Mouse (Mus musculus) heart, postnatal 14 days (tissue): ENCODE measurements around the gene 5730455P16Rik. TPM values are rescaled to one million over a fixed set of nuclear protein-coding genes. Genes with fewer than 3 reads are reported as not detected.
A peak's percentile ranks its signal among the peaks of the same experiment; 100 is the strongest.
"Not testable (repeated sequence)": the region's sequence is repeated elsewhere in the genome, so short reads cannot be mapped to it uniquely, and the experiment has no call there.

Source experiments
- DNase-seq, 2 experiments: peaks; one replicate each; pipeline ENCODE4 v3.0.0; 2021 to 2022
- intact Hi-C: fragments of 180-260 bp; cut with DNase I; formaldehyde crosslinking; loops from one replicate; pipeline ENCODE4 v1.15.1; 2025
- long read RNA-seq, 2 experiments: library from polyadenylated mRNA; stranded (forward); transcript quantifications; one replicate each; pipeline ENCODE4 v2.0.0; 2021
- total RNA-seq, 2 experiments: library from RNA; stranded (reverse); gene quantifications; 2 replicates each; pipeline ENCODE4 v1.2.3; 2021

The 5730455P16Rik gene
- total RNA-seq, result 10 to 100 TPM; 19.2 to 19.3 TPM
- long read RNA-seq, experiment 1, full-length matches to known transcripts, result 12 of 18 reads
- long read RNA-seq, experiment 1, partial matches to known transcripts, result 0 of 18 reads
- long read RNA-seq, experiment 1, other reads (novel, unspliced or antisense), result 6 of 18 reads
- long read RNA-seq, experiment 2, full-length matches to known transcripts, result 13 of 18 reads
- long read RNA-seq, experiment 2, partial matches to known transcripts, result 0 of 18 reads
- long read RNA-seq, experiment 2, other reads (novel, unspliced or antisense), result 5 of 18 reads

GRCm38 (mm10) chr11:80377712-80378451 is at the start of gene 5730455P16Rik:
Gene 5730455P16Rik (minus strand): TSS chr11:80378034.
- peak; percentile 84 to 90 for DNase-seq
- intact Hi-C loops, result no loop called here

- intact Hi-C loops, DNase-seq: not testable (repeated sequence)
Measured at GRCm38 (mm10) chr11:80426029-80426813, 48.4 kb upstream of the 5730455P16Rik start.

DNA sequence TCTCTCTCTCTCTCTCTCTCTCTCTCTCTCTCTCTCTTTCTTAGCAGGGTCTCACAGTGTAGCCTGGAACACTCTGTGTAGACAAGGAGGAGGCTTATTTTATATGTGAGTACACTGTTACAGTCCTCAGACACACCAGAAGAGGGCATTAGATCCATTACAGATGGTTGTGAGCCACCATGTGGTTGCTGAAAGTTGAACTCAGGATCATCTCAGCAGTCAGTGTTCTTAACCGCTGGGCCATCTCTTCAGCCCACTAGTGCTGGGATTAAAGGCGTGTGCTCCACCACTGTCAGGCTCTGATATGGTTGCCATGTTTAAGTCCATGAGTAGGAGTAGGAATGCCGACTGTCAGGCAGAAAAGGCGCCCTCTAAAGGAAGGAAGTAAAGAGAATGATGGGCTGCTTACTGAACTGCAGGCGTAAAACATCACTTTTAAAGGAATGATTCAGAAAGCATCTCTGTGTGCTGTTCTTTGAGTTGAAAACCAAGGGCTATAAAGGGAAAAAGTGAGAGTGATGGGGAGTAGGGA is 47.5 kb upstream of the 5730455P16Rik start:
- no peak for DNase-seq
- intact Hi-C loops, result no loop called here

- intact Hi-C loops, result no loop called here
Measured at GRCm38 (mm10) chr11:80424691-80425090, 46.9 kb upstream of the 5730455P16Rik start.

GRCm38 (mm10) chr11:80421421-80422047 is 43.7 kb upstream of the 5730455P16Rik start:
- no peak for DNase-seq
- intact Hi-C loops, result no loop called here

More at GRCm38 (mm10) chr11:80424691-80425090, 46.9 kb upstream of the 5730455P16Rik start:
- DNase-seq, result no peak

DNA sequence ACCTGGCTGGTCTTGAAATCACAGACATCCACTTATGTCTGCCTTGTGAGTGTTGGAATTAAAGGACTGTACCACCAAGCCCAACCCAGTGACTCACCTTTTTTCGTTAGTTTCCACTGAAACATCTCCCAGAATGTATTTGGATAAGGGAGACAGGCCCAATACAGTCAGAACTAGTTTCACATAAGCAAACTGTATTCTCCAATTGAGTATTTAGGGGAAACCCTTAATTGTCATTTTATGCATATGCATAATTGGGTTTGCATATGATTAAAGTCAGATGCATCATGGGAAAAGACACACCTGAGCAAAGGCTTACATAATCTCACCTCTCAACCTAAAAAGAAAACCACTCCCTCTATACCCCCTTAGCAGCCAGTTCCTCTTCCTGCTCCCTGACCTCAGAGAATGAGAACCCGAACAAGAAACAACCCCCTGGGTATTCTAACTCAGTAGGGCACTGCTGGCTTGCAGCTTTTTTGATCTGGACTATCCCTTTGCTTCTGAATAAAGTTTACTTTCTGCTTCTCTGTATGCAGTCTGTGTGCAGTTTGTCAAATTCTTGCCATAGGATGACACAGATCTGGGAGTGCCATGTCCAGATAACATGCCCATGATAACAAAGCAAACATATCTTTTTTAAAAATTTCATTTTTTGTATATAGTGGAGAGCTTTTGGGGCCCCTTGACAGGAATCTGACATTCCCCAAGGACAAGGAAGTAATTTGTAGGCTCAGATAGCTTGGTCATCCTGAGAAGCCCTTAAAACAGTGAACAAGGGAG is 42.6 kb upstream of the 5730455P16Rik start:
- no peak for DNase-seq
- intact Hi-C loops, result no loop called here

GRCm38 (mm10) chr11:80419743-80420142 is 41.9 kb upstream of the 5730455P16Rik start:
- no peak for DNase-seq
- intact Hi-C loops, result no loop called here

GRCm38 (mm10) chr11:80417085-80417484 is 39.3 kb upstream of the 5730455P16Rik start:
- intact Hi-C loops, result no loop called here
- no peak for DNase-seq

GRCm38 (mm10) chr11:80410377-80410776 is 32.5 kb upstream of the 5730455P16Rik start:
- intact Hi-C loops, result no loop called here
- DNase-seq, result no peak

GRCm38 (mm10) chr11:80407878-80408277 is 30.0 kb upstream of the 5730455P16Rik start:
- intact Hi-C loops, DNase-seq: not testable (repeated sequence)

GRCm38 (mm10) chr11:80396617-80397016 is 18.8 kb upstream of the 5730455P16Rik start:
- DNase-seq, result no peak
- intact Hi-C loops, result no loop called here

GRCm38 (mm10) chr11:80395930-80396329 is 18.1 kb upstream of the 5730455P16Rik start:
- DNase-seq, result no peak
- intact Hi-C loops, result no loop called here

DNA sequence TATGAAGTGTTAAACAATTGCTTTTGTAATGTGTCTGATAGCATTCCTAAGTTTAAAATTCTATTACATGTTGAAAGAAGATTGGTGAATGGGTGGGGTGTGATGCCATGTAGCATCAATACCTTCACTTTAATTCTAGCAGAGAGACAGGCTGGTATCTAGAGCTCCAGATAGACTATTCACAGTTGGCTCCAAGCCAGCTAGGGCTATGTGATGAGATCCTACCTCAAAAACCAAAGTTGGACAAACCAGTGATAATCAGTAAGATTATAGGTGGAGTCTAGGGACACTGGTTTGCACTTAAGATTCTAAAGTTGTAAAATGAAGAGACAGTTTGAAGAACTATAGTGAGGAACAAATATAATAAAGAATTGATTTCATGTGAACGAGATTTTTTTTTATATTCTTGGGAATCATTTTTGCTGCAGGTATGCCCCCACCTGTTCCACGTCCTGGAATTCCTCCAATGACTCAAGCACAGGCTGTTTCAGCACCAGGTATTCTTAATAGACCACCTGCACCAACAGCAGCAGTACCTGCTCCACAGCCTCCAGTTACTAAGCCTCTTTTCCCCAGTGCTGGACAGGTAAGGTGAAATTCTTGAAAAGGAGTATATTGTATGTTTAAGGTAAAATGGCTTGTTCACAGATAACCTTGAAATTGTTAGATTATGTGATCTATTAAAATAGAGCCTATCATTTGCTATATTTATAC is 13.7 kb upstream of the 5730455P16Rik start:
- intact Hi-C loops, result no loop called here
- DNase-seq, result no peak

- intact Hi-C loops, result no loop called here
Measured at GRCm38 (mm10) chr11:80389885-80390284, 12.1 kb upstream of the 5730455P16Rik start.

DNA sequence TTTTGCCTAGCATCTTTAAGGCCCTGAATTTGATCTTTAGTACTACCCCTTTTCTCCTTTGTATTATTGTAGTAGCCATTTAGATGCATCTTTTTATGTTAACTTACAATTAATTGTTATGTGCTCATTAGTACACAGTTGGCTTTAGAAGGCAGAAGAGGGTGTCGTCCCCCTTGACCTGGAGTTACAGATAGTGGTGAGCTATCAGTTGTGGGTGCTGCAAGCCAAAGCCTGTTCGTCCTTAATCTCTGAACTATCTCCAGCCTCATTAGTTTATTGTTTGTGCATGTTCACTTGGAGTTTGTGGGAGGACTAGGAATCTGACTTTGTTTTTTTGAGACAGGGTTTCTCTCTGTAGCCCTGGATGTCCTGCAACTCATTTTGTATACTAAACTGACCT is 9.0 kb upstream of the 5730455P16Rik start:
- DNase-seq, result no peak
- intact Hi-C loops, result no loop called here

More at GRCm38 (mm10) chr11:80389885-80390284, 12.1 kb upstream of the 5730455P16Rik start:
- no peak for DNase-seq

DNA sequence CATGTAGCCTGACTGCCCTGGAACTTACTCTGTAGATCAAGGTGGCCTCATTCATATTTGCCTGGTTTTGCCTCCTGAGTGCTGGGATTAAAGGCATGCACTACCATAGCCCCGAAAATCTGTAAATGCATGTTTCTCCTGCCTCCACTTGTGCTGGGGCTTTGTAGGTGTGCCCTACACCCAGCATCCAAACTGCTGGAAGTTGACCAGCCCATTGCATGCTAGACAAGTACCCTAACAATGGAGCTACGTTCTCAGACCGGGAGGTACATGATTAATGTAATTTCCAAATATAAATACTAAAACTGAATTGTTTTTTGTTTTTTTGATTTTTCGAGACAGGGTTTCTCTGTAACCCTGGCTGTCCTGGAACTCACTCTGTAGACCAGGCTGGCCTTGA is 7.2 kb upstream of the 5730455P16Rik start:
- intact Hi-C loops, result no loop called here
- DNase-seq, result no peak

DNA sequence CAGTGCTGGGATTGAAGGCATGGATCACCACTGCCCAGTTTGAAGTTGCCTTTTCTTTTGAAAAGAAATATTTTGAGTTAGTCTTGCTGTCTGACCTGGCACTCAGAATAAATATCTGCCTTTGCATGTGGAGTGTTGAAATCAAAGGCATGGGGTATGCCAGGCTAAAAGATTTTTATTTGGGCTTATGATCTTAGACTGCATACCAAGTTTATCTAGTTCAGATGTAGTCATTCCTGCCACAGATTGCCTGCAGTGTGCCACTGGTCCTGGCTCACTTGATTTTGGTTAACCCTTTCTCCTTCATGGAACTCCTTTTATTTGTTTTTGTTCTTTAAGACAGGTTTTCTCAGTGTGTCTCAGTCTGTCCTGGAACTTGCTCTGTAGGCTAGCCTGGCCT is 6.6 kb upstream of the 5730455P16Rik start:
- intact Hi-C loops, result no loop called here
- DNase-seq, result no peak

GRCm38 (mm10) chr11:80383626-80384046 is 5.8 kb upstream of the 5730455P16Rik start:
- intact Hi-C loops, result no loop called here
- DNase-seq, result no peak
